Mouse (Mus musculus) embryonic facial prominence, embryonic 10.5 days (tissue): ENCODE data around the gene Bcs1l. TPM values are rescaled to one million over a fixed set of nuclear protein-coding genes. Genes with fewer than 3 reads are reported as not detected.
A peak's percentile ranks its signal among the peaks of the same experiment; 100 is the strongest.

Source experiments
- DNase-seq: peaks from one replicate; pipeline ENCODE4 v3.0.0-alpha.2; 2017; ENCODE audit warnings: low spot score
- H3K27ac ChIP-seq: fragments of 300-500 bp; sonication (generic); replicated peaks from 2 replicates; pipeline ENCODE4 v1.5.1; 2016; ENCODE audit warnings: mild to moderate bottlenecking
- H3K27me3 ChIP-seq: fragments of 300-500 bp; sonication (generic); replicated peaks from 2 replicates; pipeline ENCODE4 v1.6.1; 2016; ENCODE audit warnings: low read depth, mild to moderate bottlenecking; ENCODE audit not compliant: poor library complexity, severe bottlenecking
- H3K36me3 ChIP-seq: fragments of 300-500 bp; sonication (generic); replicated peaks from 2 replicates; pipeline ENCODE4 v1.6.1; 2016; ENCODE audit warnings: mild to moderate bottlenecking, moderate library complexity
- H3K4me1 ChIP-seq: fragments of 300-500 bp; sonication (generic); 2 replicates; pipeline ENCODE4 v1.6.1; 2016
- H3K4me3 ChIP-seq: fragments of 300-500 bp; sonication (generic); 2 replicates; pipeline ENCODE4 v1.5.1; 2016; ENCODE audit warnings: mild to moderate bottlenecking, moderate library complexity
- H3K9me3 ChIP-seq: fragments of 300-500 bp; sonication (generic); 2 replicates; pipeline ENCODE4 v1.6.1; 2016; ENCODE audit warnings: mild to moderate bottlenecking
- WGBS: fragments of 180-500 bp; shearing (Covaris S2); methylation state at CpG from one replicate; pipeline ENCODE4 v1.1.7; 2016; 5-methylcytosine and 5-hydroxymethylcytosine counted together
- microRNA-seq: library from miRNA; unstranded; fragments of <30 nt; microRNA quantifications from one replicate; pipeline ENCODE4, GENCODE M21; 2017
- polyA plus RNA-seq: library from polyadenylated mRNA; unstranded; fragments of >200 nt; fragmentation: Nextera tagmentation; extraction: Ambion mirVana; gene quantifications from 2 replicates; pipeline ENCODE4 v1.2.1, GENCODE M21; 2016

The Bcs1l gene
- polyA plus RNA-seq, 1 experiment from 2014 or later: 18.1 TPM

- no peak for DNase-seq
- Histone ChIP-seq H3K4me3 (peak overlapping the region; percentile 94), H3K27me3 (no peaks in the 10 kb centered on the region), H3K4me1 (peaks cover 13% of the 10 kb centered on the region), H3K36me3 (peaks cover 53% of the 10 kb centered on the region), H3K9me3 (no peaks in the 10 kb centered on the region), H3K27ac (peak overlapping the region; percentile 88)
- WGBS: 9% methylated on average over 26 of the region's 26 CpGs
Measured at GRCm38 (mm10) chr1:74600501-74601266, 12.6 kb downstream of the Bcs1l start.

DNA sequence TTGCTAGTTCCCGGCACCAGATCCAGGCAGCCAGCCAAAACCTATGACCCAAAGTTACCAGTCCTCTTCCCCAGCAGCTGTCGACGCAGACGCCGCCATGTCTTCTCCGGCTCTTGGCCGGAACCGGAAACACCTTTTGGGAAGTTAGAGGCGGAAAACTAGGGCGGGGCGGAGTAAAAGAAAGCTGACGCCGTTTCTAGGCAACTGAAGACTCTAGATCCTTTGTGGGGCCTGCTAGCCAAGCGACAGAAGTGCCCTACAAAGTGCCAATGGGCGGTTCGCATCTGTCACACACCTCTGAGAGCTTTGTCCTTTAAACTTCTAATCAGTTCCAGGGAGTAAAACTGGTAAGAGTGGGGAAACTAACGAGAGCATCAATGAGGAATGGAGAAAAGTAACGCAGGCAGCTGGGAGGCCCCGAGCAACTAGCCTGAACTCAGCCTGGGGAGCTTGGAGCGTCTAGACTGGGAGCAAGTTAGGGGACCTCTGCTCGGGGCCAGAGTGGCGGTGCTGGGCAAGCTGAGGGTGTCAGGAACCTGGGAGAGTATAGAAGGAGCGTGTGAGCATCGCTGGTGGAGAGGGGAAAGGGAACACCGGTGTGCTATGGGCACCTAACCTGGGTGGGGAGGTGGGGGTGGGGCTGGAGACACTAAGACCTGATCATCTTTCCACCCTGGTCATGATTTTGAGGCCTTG is 13.3 kb downstream of the Bcs1l start, which contains the start of the genes Rnf25 and Stk36:
TSS of gene Rnf25 (minus strand) at position 131 of the 696 bp plus-strand sequence.
TSS of gene Stk36 (plus strand) at position 179 of the 696 bp plus-strand sequence.
- Histone ChIP-seq H3K27ac (peak within 1 kb of the TSS; percentile 88), H3K27me3 (no peaks in the 10 kb centered on the region), H3K4me1 (peaks cover 13% of the 10 kb centered on the region), H3K36me3 (peaks cover 48% of the 10 kb centered on the region), H3K4me3 (peak within 1 kb of the TSS; percentile 94), H3K9me3 (no peaks in the 10 kb centered on the region)
- WGBS: 9% methylated on average over 25 of the region's 25 CpGs
- DNase-seq: peak; percentile 86

- H3K27ac ChIP-seq: no peak overlapping the region
- 94% methylated on average over 1 of the region's 1 CpGs for WGBS
- H3K4me3 ChIP-seq: no peak overlapping the region
- no peaks in the 10 kb centered on the region for H3K9me3 ChIP-seq
- peaks cover 7% of the 10 kb centered on the region; the same call in 1 of the 2 replicates for H3K4me1 ChIP-seq
- no peak for DNase-seq
- H3K27me3 ChIP-seq: no peaks in the 10 kb centered on the region
- H3K36me3 ChIP-seq: peaks cover 36% of the 10 kb centered on the region
Measured at GRCm38 (mm10) chr1:74624183-74624582, 36.1 kb downstream of the Bcs1l start.

DNA sequence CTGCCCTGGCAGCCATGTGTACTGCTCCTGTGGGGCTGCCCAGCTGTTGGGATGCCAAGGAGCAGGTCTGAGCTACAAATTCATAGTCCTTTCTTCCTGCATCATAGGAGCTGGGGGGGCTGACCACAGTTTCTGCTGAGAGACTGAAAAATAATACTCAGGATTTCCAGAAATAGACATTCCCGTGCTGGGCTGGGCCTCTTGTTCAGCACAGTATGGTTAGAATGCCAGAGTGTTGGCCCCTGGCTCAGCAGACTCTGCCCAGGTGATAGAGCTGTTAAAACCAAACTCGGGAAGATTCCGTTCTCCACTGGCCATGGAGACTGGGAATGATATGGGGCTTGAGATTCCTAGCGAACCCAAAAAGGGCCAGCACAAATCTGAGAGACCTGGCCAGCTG is 38.0 kb downstream of the Bcs1l start:
- no peaks in the 10 kb centered on the region for H3K9me3 ChIP-seq
- peaks cover 7% of the 10 kb centered on the region; the same call in 1 of the 2 replicates for H3K4me1 ChIP-seq
- H3K36me3 ChIP-seq: peaks cover 36% of the 10 kb centered on the region
- no peaks in the 10 kb centered on the region for H3K27me3 ChIP-seq
- WGBS: 86% methylated on average over 4 of the region's 4 CpGs
- no peak for DNase-seq
- no peak overlapping the region for H3K4me3 ChIP-seq
- no peak overlapping the region for H3K27ac ChIP-seq

DNA sequence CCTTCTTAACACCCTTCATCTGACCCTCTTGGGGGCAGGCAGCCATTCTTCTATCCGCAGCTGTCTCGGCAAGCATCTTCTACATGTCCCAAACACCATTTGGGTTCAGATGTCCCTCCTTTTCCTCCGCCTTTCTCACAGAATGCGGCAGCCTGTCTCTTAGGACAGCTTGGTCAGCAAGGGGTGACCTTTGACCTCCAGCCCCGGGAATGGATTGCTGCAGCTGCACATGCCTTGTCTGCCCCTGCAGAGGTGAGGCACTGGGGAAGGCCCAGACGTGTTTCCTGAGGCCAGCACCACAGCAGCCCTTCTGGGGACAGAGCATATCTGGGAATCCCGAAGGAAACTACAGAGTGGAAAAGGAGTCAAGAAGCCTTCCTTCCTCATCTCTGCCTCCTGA is 39.9 kb downstream of the Bcs1l start:
- no peak overlapping the region for H3K4me3 ChIP-seq
- DNase-seq: peak; percentile 32
- H3K9me3 ChIP-seq: no peaks in the 10 kb centered on the region
- H3K36me3 ChIP-seq: peaks cover 29% of the 10 kb centered on the region
- peaks cover 7% of the 10 kb centered on the region; the same call in 1 of the 2 replicates for H3K4me1 ChIP-seq
- no peaks in the 10 kb centered on the region for H3K27me3 ChIP-seq
- no peak overlapping the region; the same call in 1 of the 2 replicates for H3K27ac ChIP-seq
- 34% methylated on average over 7 of the region's 7 CpGs for WGBS

- Histone ChIP-seq H3K27me3 (no peaks in the 10 kb centered on the region), H3K4me3 (no peak overlapping the region), H3K36me3 (peaks cover 18% of the 10 kb centered on the region; the same call in 1 of the 2 replicates), H3K27ac (no peak overlapping the region), H3K4me1 (peaks cover 6% of the 10 kb centered on the region; the same call in 1 of the 2 replicates), H3K9me3 (no peaks in the 10 kb centered on the region)
- DNase-seq: no peak
- WGBS: 80% methylated on average over 4 of the region's 4 CpGs
Measured at GRCm38 (mm10) chr1:74632734-74633133, 44.6 kb downstream of the Bcs1l start.

Small RNAs within 50 kb of the gene (microRNA-seq; reads per million reads assigned to microRNA genes)
- not detected for gene Gm25035

Other genes starting within 250 kb of the Bcs1l start
- gene Catip, start 226.2 kb upstream of the Bcs1l start, polyA plus RNA-seq: 0.22 and 0.28 TPM in 2 replicates
- 1.7 and 2.1 TPM in 2 replicates for gene Slc11a1, start 213.1 kb upstream of the Bcs1l start, polyA plus RNA-seq
- 42.2 and 49.0 TPM in 2 replicates for gene Ctdsp1, start 196.8 kb upstream of the Bcs1l start, polyA plus RNA-seq
- 0.26 and 0.37 TPM in 2 replicates for gene Vil1, start 178.9 kb upstream of the Bcs1l start, polyA plus RNA-seq
- gene Cnot9, start 82.2 kb upstream of the Bcs1l start, polyA plus RNA-seq: 109 and 113 TPM in 2 replicates
- 0.59 and 0.87 TPM in 2 replicates for gene Plcd4, start 45.4 kb upstream of the Bcs1l start, polyA plus RNA-seq
- 45.8 and 47.0 TPM in 2 replicates for gene Usp37, start 44.0 kb upstream of the Bcs1l start, polyA plus RNA-seq
- gene Zfp142, start within 50 bp of the Bcs1l start, polyA plus RNA-seq: 9.5 and 10.5 TPM in 2 replicates
- gene Rnf25, start 13.1 kb downstream of the Bcs1l start, polyA plus RNA-seq: 35.2 and 39.0 TPM in 2 replicates
- gene Stk36, start 13.2 kb downstream of the Bcs1l start, polyA plus RNA-seq: 12.4 and 13.1 TPM in 2 replicates
- 49.9 and 59.4 TPM in 2 replicates for gene Ttll4, start 73.5 kb downstream of the Bcs1l start, polyA plus RNA-seq
- gene Cyp27a1, start 125.3 kb downstream of the Bcs1l start, polyA plus RNA-seq: 12.1 and 12.8 TPM in 2 replicates
- 0.11 TPM in 1 of 2 replicates, not detected in the other for gene Prkag3, start 160.9 kb downstream of the Bcs1l start, polyA plus RNA-seq
- 26.5 and 26.6 TPM in 2 replicates for gene Wnt6, start 183.6 kb downstream of the Bcs1l start, polyA plus RNA-seq
- 0.70 and 1.2 TPM in 2 replicates for gene Wnt10a, start 203.2 kb downstream of the Bcs1l start, polyA plus RNA-seq